Mouse (Mus musculus): ENCODE results near the gene Cwf19l2. TPM values are rescaled to one million over a fixed set of nuclear protein-coding genes. Genes with fewer than 3 reads are reported as not detected.
"Not testable (repeated sequence)": the region's sequence is repeated elsewhere in the genome, so short reads cannot be mapped to it uniquely, and the experiment has no call there.

Cwf19l2 gene
- polyA plus RNA-seq (2015; fragmentation: Nextera tagmentation; extraction: Ambion mirVana), result 6.2 and 6.9 TPM in 2 replicates

- ATAC-seq (ENCODE audit: low FRiP score, low TSS enrichment), result peak; percentile 94
- no peaks in the 10 kb centered on the region for H3K4me1 ChIP-seq (replicated peaks; ENCODE audit: control insufficient read depth, insufficient read depth)
- 0% methylated on average over 28 of the region's 28 CpGs for WGBS
- no peaks in the 10 kb centered on the region for H3K36me3 ChIP-seq (ENCODE audit: control insufficient read depth, insufficient read depth, low read length)
- peak within 1 kb of the TSS; percentile 67 for H3K9ac ChIP-seq (ENCODE audit: low read length)
- H3K4me3 ChIP-seq (ENCODE audit: low read depth, low read length), result peak within 1 kb of the TSS; percentile 70
- no peaks in the 10 kb centered on the region for H3K27me3 ChIP-seq (ENCODE audit: control insufficient read depth, insufficient read depth, low read length)
- peak within 1 kb of the TSS; percentile 59 for H3K4me2 ChIP-seq (replicated peaks; ENCODE audit: low read depth)
- peak within 1 kb of the TSS; percentile 86 for H3K27ac ChIP-seq (replicated peaks)
- TF ChIP-seq CTCF (IDR thresholded peaks at IDR 0.05; ENCODE audit: low read depth), result peak; percentile 59
- TF ChIP-seq EP300 (optimal IDR thresholded peaks at IDR 0.05), result no peak
- no peaks in the 10 kb centered on the region for H3K9me3 ChIP-seq (ENCODE audit: control insufficient read depth, low read length)
- peak; percentile 81 for DNase-seq (ENCODE audit: low spot score)
Measured at GRCm38 (mm10) chr9:3403251-3404208, at the start of gene Cwf19l2. Gene Cwf19l2, plus strand, starts transcription at chr9:3403592.

GRCm38 (mm10) chr9:3376323-3376722 lies 27.1 kb upstream of the Cwf19l2 start:
- not testable (repeated sequence) for H3K4me3 ChIP-seq (ENCODE audit: low read depth, low read length); H3K9me3 ChIP-seq (ENCODE audit: control insufficient read depth, low read length); ATAC-seq (ENCODE audit: low FRiP score, low TSS enrichment); H3K9ac ChIP-seq (ENCODE audit: low read length); H3K36me3 ChIP-seq (ENCODE audit: control insufficient read depth, insufficient read depth, low read length); H3K27me3 ChIP-seq (ENCODE audit: control insufficient read depth, insufficient read depth, low read length); DNase-seq (ENCODE audit: low spot score); H3K27ac ChIP-seq (replicated peaks); H3K4me2 ChIP-seq (replicated peaks; ENCODE audit: low read depth); H3K4me1 ChIP-seq (replicated peaks; ENCODE audit: control insufficient read depth, insufficient read depth)
- WGBS, result 53% methylated on average over 1 of the region's 1 CpGs

- H3K27me3 ChIP-seq (ENCODE audit: control insufficient read depth, insufficient read depth, low read length), result no peaks in the 10 kb centered on the region
- no peaks in the 10 kb centered on the region for H3K36me3 ChIP-seq (ENCODE audit: control insufficient read depth, insufficient read depth, low read length)
- H3K27ac ChIP-seq (replicated peaks), result peak overlapping the region; percentile 86
- peak overlapping the region; percentile 59 for H3K4me2 ChIP-seq (replicated peaks; ENCODE audit: low read depth)
- peak; percentile 16 for DNase-seq (ENCODE audit: low spot score)
- no peaks in the 10 kb centered on the region for H3K4me1 ChIP-seq (replicated peaks; ENCODE audit: control insufficient read depth, insufficient read depth)
- under 1% methylated on average over 13 of the region's 13 CpGs for WGBS
- peak; percentile 48; the same call in 1 of the 2 replicates for ATAC-seq (ENCODE audit: low FRiP score, low TSS enrichment)
- H3K4me3 ChIP-seq (ENCODE audit: low read depth, low read length), result peak overlapping the region; percentile 70
- H3K9me3 ChIP-seq (ENCODE audit: control insufficient read depth, low read length), result no peaks in the 10 kb centered on the region
- peak overlapping the region; percentile 67 for H3K9ac ChIP-seq (ENCODE audit: low read length)
- TF ChIP-seq EP300 (optimal IDR thresholded peaks at IDR 0.05) (no peak), CTCF (IDR thresholded peaks at IDR 0.05; ENCODE audit: low read depth) (no peak)
Measured at GRCm38 (mm10) chr9:3404372-3404771, 980 bp downstream of the Cwf19l2 start.

GRCm38 (mm10) chr9:3439555-3440300 lies 36.3 kb downstream of the Cwf19l2 start:
- not testable (repeated sequence) for H3K36me3 ChIP-seq (ENCODE audit: control insufficient read depth, insufficient read depth, low read length); H3K27me3 ChIP-seq (ENCODE audit: control insufficient read depth, insufficient read depth, low read length); H3K27ac ChIP-seq (replicated peaks); H3K9me3 ChIP-seq (ENCODE audit: control insufficient read depth, low read length); H3K9ac ChIP-seq (ENCODE audit: low read length); H3K4me3 ChIP-seq (ENCODE audit: low read depth, low read length); H3K4me1 ChIP-seq (replicated peaks; ENCODE audit: control insufficient read depth, insufficient read depth); H3K4me2 ChIP-seq (replicated peaks; ENCODE audit: low read depth); ATAC-seq (ENCODE audit: low FRiP score, low TSS enrichment); DNase-seq (ENCODE audit: low spot score)
- 88% methylated on average over 6 of the region's 6 CpGs for WGBS

- Histone ChIP-seq H3K36me3 (ENCODE audit: control insufficient read depth, insufficient read depth, low read length) (no peaks in the 10 kb centered on the region), H3K27ac (replicated peaks) (no peak overlapping the region), H3K9ac (ENCODE audit: low read length) (no peak overlapping the region), H3K27me3 (ENCODE audit: control insufficient read depth, insufficient read depth, low read length) (no peaks in the 10 kb centered on the region), H3K4me1 (replicated peaks; ENCODE audit: control insufficient read depth, insufficient read depth) (no peaks in the 10 kb centered on the region), H3K4me3 (ENCODE audit: low read depth, low read length) (no peak overlapping the region), H3K9me3 (ENCODE audit: control insufficient read depth, low read length) (no peaks in the 10 kb centered on the region), H3K4me2 (replicated peaks; ENCODE audit: low read depth) (no peak overlapping the region)
- DNase-seq (ENCODE audit: low spot score) (no peak), ATAC-seq (ENCODE audit: low FRiP score, low TSS enrichment) (no peak)
- TF ChIP-seq CTCF (IDR thresholded peaks at IDR 0.05; ENCODE audit: low read depth) (no peak), EP300 (optimal IDR thresholded peaks at IDR 0.05) (no peak)
Measured at GRCm38 (mm10) chr9:3471897-3472296, 68.5 kb downstream of the Cwf19l2 start.

GRCm38 (mm10) chr9:3518645-3519044 lies 115.3 kb downstream of the Cwf19l2 start:
- TF ChIP-seq EP300 (optimal IDR thresholded peaks at IDR 0.05), result no peak
- TF ChIP-seq CTCF (IDR thresholded peaks at IDR 0.05; ENCODE audit: low read depth), result peak; percentile 44
- ATAC-seq (ENCODE audit: low FRiP score, low TSS enrichment), result no peak
- H3K4me1 ChIP-seq (replicated peaks; ENCODE audit: control insufficient read depth, insufficient read depth), result no peaks in the 10 kb centered on the region
- H3K27ac ChIP-seq (replicated peaks), result no peak overlapping the region
- H3K9ac ChIP-seq (ENCODE audit: low read length), result no peak overlapping the region
- H3K36me3 ChIP-seq (ENCODE audit: control insufficient read depth, insufficient read depth, low read length), result no peaks in the 10 kb centered on the region
- DNase-seq (ENCODE audit: low spot score), result no peak
- no peaks in the 10 kb centered on the region for H3K27me3 ChIP-seq (ENCODE audit: control insufficient read depth, insufficient read depth, low read length)
- 92% methylated on average over 1 of the region's 1 CpGs for WGBS
- no peak overlapping the region for H3K4me3 ChIP-seq (ENCODE audit: low read depth, low read length)
- no peaks in the 10 kb centered on the region for H3K9me3 ChIP-seq (ENCODE audit: control insufficient read depth, low read length)
- no peak overlapping the region for H3K4me2 ChIP-seq (replicated peaks; ENCODE audit: low read depth)
